Mouse (Mus musculus): ENCODE measurements around the gene Etfb. TPM values are rescaled to one million over a fixed set of nuclear protein-coding genes. Genes with fewer than 3 reads are reported as not detected.

Etfb gene
- polyA plus RNA-seq, 1 experiment from 2014 or later, result 347 TPM

GRCm38 (mm10) chr7:43441071-43441470 is 2.8 kb upstream of the Etfb start:
- Histone ChIP-seq H3K27me3 (replicated peaks; ENCODE audit: control insufficient read depth, insufficient read depth, low read length) (no peaks in the 10 kb centered on the region), H3K27ac (ENCODE audit: low read depth) (no peak overlapping the region), H3K4me2 (ENCODE audit: low read length) (no peak overlapping the region), H3K4me1 (replicated peaks; ENCODE audit: control insufficient read depth, insufficient read depth, low read length) (peaks cover 10% of the 10 kb centered on the region), H3K9ac (ENCODE audit: low read length) (no peak overlapping the region), H3K36me3 (ENCODE audit: control insufficient read depth, insufficient read depth, low read length) (no peaks in the 10 kb centered on the region), H3K9me3 (ENCODE audit: control insufficient read depth, low read length) (no peaks in the 10 kb centered on the region), H3K4me3 (ENCODE audit: low read depth, low read length) (no peak overlapping the region)
- no peak for DNase-seq (ENCODE audit: low spot score)
- no peak for ATAC-seq (replicated peaks; ENCODE audit: low FRiP score, low TSS enrichment, low read depth)
- 88% methylated on average over 3 of the region's 3 CpGs for WGBS

DNA sequence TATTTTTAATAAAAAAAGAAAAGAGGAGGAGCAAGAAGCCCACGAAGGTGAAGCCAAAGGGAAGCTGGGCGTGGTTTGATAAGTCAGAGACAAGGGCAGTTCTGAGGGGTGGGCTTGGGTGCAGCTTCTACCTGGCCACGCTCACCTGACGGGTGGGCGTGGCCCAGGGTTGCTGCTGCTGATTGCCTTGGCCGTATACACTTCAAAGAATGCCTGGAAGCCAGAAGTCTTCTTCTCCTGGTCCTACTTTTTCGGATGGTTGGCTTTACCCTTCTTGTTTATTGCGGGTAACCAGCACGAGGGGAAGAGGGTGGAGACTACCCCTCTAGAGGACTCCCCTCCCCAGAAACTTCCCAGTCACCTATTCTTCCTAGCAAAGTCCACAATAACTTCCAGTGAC is 1.2 kb upstream of the Etfb start:
- Histone ChIP-seq H3K4me3 (ENCODE audit: low read depth, low read length) (peak overlapping the region; percentile 63), H3K4me1 (replicated peaks; ENCODE audit: control insufficient read depth, insufficient read depth, low read length) (peaks cover 10% of the 10 kb centered on the region), H3K36me3 (ENCODE audit: control insufficient read depth, insufficient read depth, low read length) (no peaks in the 10 kb centered on the region), H3K4me2 (ENCODE audit: low read length) (peak overlapping the region; percentile 91), H3K9me3 (ENCODE audit: control insufficient read depth, low read length) (no peaks in the 10 kb centered on the region), H3K27me3 (replicated peaks; ENCODE audit: control insufficient read depth, insufficient read depth, low read length) (no peaks in the 10 kb centered on the region), H3K9ac (ENCODE audit: low read length) (peak overlapping the region; percentile 61), H3K27ac (ENCODE audit: low read depth) (peak overlapping the region; percentile 98)
- WGBS, result 2% methylated on average over 9 of the region's 9 CpGs
- 0 out of 2 replicates have a peak, but pooled peaks have one; percentile 12 for ATAC-seq (replicated peaks; ENCODE audit: low FRiP score, low TSS enrichment, low read depth)
- DNase-seq (ENCODE audit: low spot score), result peak; percentile 55

- peak overlapping the region; percentile 91 for H3K4me2 ChIP-seq (ENCODE audit: low read length)
- H3K4me3 ChIP-seq (ENCODE audit: low read depth, low read length), result peak overlapping the region; percentile 63
- peaks cover 10% of the 10 kb centered on the region for H3K4me1 ChIP-seq (replicated peaks; ENCODE audit: control insufficient read depth, insufficient read depth, low read length)
- peak overlapping the region; percentile 61 for H3K9ac ChIP-seq (ENCODE audit: low read length)
- H3K27me3 ChIP-seq (replicated peaks; ENCODE audit: control insufficient read depth, insufficient read depth, low read length), result no peaks in the 10 kb centered on the region
- H3K27ac ChIP-seq (ENCODE audit: low read depth), result peak overlapping the region; percentile 98
- WGBS, result 1% methylated on average over 36 of the region's 36 CpGs
- ATAC-seq (replicated peaks; ENCODE audit: low FRiP score, low TSS enrichment, low read depth) (peak; percentile 91), DNase-seq (ENCODE audit: low spot score) (peak; percentile 89)
- H3K9me3 ChIP-seq (ENCODE audit: control insufficient read depth, low read length), result no peaks in the 10 kb centered on the region
- H3K36me3 ChIP-seq (ENCODE audit: control insufficient read depth, insufficient read depth, low read length), result no peaks in the 10 kb centered on the region
Measured at GRCm38 (mm10) chr7:43443126-43443916, 562 bp upstream of the Etfb start.

GRCm38 (mm10) chr7:43447801-43448200 is 3.9 kb downstream of the Etfb start:
- no peak overlapping the region for H3K9ac ChIP-seq (ENCODE audit: low read length)
- peaks cover 18% of the 10 kb centered on the region for H3K36me3 ChIP-seq (ENCODE audit: control insufficient read depth, insufficient read depth, low read length)
- peaks cover 7% of the 10 kb centered on the region for H3K4me1 ChIP-seq (replicated peaks; ENCODE audit: control insufficient read depth, insufficient read depth, low read length)
- WGBS, result 91% methylated on average over 4 of the region's 4 CpGs
- no peak overlapping the region for H3K4me2 ChIP-seq (ENCODE audit: low read length)
- DNase-seq (ENCODE audit: low spot score) (no peak), ATAC-seq (replicated peaks; ENCODE audit: low FRiP score, low TSS enrichment, low read depth) (no peak)
- H3K27ac ChIP-seq (ENCODE audit: low read depth), result no peak overlapping the region
- no peaks in the 10 kb centered on the region for H3K9me3 ChIP-seq (ENCODE audit: control insufficient read depth, low read length)
- no peaks in the 10 kb centered on the region for H3K27me3 ChIP-seq (replicated peaks; ENCODE audit: control insufficient read depth, insufficient read depth, low read length)
- no peak overlapping the region for H3K4me3 ChIP-seq (ENCODE audit: low read depth, low read length)

- Histone ChIP-seq H3K36me3 (ENCODE audit: control insufficient read depth, insufficient read depth, low read length) (peaks cover 22% of the 10 kb centered on the region), H3K4me1 (replicated peaks; ENCODE audit: control insufficient read depth, insufficient read depth, low read length) (peaks cover 7% of the 10 kb centered on the region), H3K27ac (ENCODE audit: low read depth) (no peak overlapping the region), H3K4me3 (ENCODE audit: low read depth, low read length) (no peak overlapping the region), H3K9ac (ENCODE audit: low read length) (no peak overlapping the region), H3K27me3 (replicated peaks; ENCODE audit: control insufficient read depth, insufficient read depth, low read length) (no peaks in the 10 kb centered on the region), H3K4me2 (ENCODE audit: low read length) (no peak overlapping the region), H3K9me3 (ENCODE audit: control insufficient read depth, low read length) (no peaks in the 10 kb centered on the region)
- WGBS, result 91% methylated on average over 3 of the region's 3 CpGs
- DNase-seq (ENCODE audit: low spot score), result no peak
- ATAC-seq (replicated peaks; ENCODE audit: low FRiP score, low TSS enrichment, low read depth), result no peak
Measured at GRCm38 (mm10) chr7:43448246-43448645, 4.4 kb downstream of the Etfb start.

GRCm38 (mm10) chr7:43449811-43450210 is 5.9 kb downstream of the Etfb start:
- Histone ChIP-seq H3K9me3 (ENCODE audit: control insufficient read depth, low read length) (no peaks in the 10 kb centered on the region), H3K36me3 (ENCODE audit: control insufficient read depth, insufficient read depth, low read length) (peaks cover 33% of the 10 kb centered on the region), H3K9ac (ENCODE audit: low read length) (no peak overlapping the region), H3K4me1 (replicated peaks; ENCODE audit: control insufficient read depth, insufficient read depth, low read length) (peaks cover 2% of the 10 kb centered on the region; the same call in 1 of the 2 replicates), H3K27me3 (replicated peaks; ENCODE audit: control insufficient read depth, insufficient read depth, low read length) (no peaks in the 10 kb centered on the region), H3K4me3 (ENCODE audit: low read depth, low read length) (no peak overlapping the region), H3K27ac (ENCODE audit: low read depth) (no peak overlapping the region), H3K4me2 (ENCODE audit: low read length) (no peak overlapping the region)
- 94% methylated on average over 2 of the region's 2 CpGs for WGBS
- no peak for ATAC-seq (replicated peaks; ENCODE audit: low FRiP score, low TSS enrichment, low read depth)
- no peak for DNase-seq (ENCODE audit: low spot score)

GRCm38 (mm10) chr7:43451726-43452125 is 7.8 kb downstream of the Etfb start:
- Histone ChIP-seq H3K27me3 (replicated peaks; ENCODE audit: control insufficient read depth, insufficient read depth, low read length) (no peaks in the 10 kb centered on the region), H3K9me3 (ENCODE audit: control insufficient read depth, low read length) (no peaks in the 10 kb centered on the region), H3K9ac (ENCODE audit: low read length) (no peak overlapping the region), H3K4me2 (ENCODE audit: low read length) (no peak overlapping the region), H3K27ac (ENCODE audit: low read depth) (no peak overlapping the region), H3K4me1 (replicated peaks; ENCODE audit: control insufficient read depth, insufficient read depth, low read length) (no peaks in the 10 kb centered on the region), H3K4me3 (ENCODE audit: low read depth, low read length) (no peak overlapping the region), H3K36me3 (ENCODE audit: control insufficient read depth, insufficient read depth, low read length) (peaks cover 53% of the 10 kb centered on the region)
- 95% methylated on average over 11 of the region's 11 CpGs for WGBS
- ATAC-seq (replicated peaks; ENCODE audit: low FRiP score, low TSS enrichment, low read depth), result no peak
- DNase-seq (ENCODE audit: low spot score), result no peak

- DNase-seq (ENCODE audit: low spot score) (no peak), ATAC-seq (replicated peaks; ENCODE audit: low FRiP score, low TSS enrichment, low read depth) (no peak; the same call in 1 of the 2 replicates)
- 40% methylated on average over 4 of the region's 4 CpGs for WGBS
- Histone ChIP-seq H3K4me1 (replicated peaks; ENCODE audit: control insufficient read depth, insufficient read depth, low read length) (no peaks in the 10 kb centered on the region), H3K9me3 (ENCODE audit: control insufficient read depth, low read length) (no peaks in the 10 kb centered on the region), H3K9ac (ENCODE audit: low read length) (no peak overlapping the region), H3K4me2 (ENCODE audit: low read length) (no peak overlapping the region), H3K36me3 (ENCODE audit: control insufficient read depth, insufficient read depth, low read length) (peaks cover 61% of the 10 kb centered on the region), H3K27me3 (replicated peaks; ENCODE audit: control insufficient read depth, insufficient read depth, low read length) (no peaks in the 10 kb centered on the region), H3K27ac (ENCODE audit: low read depth) (no peak overlapping the region), H3K4me3 (ENCODE audit: low read depth, low read length) (no peak overlapping the region)
Measured at GRCm38 (mm10) chr7:43452609-43453008, 8.7 kb downstream of the Etfb start.
